Mouse (Mus musculus) heart, adult 2 months (tissue): ENCODE results near the gene Trio. TPM values are rescaled to one million over a fixed set of nuclear protein-coding genes. Genes with fewer than 3 reads are reported as not detected.

ENCODE experiments used
- DNase-seq, 2 experiments: peaks; one replicate each; pipeline ENCODE4 v3.0.0; 2021
- H3K27ac ChIP-seq: fragments of 200-600 bp; 2 replicates; pipeline ENCODE4 v1.8.1; 2022
- H3K27me3 ChIP-seq: fragments of 200-500 bp; 2 replicates; pipeline ENCODE4 v1.6.1; 2012; ENCODE audit warnings: mild to moderate bottlenecking, low read length, inconsistent platforms, mixed read lengths; ENCODE audit not compliant: control insufficient read depth, insufficient read depth
- H3K36me3 ChIP-seq: fragments of 200-500 bp; 2 replicates; pipeline ENCODE4 v1.6.1; 2012; ENCODE audit warnings: low read length, inconsistent platforms; ENCODE audit not compliant: control insufficient read depth, insufficient read depth
- H3K4me1 ChIP-seq: fragments of 200-500 bp; 2 replicates; pipeline ENCODE4 v1.6.1; 2011; ENCODE audit warnings: low read length; ENCODE audit not compliant: control insufficient read depth, insufficient read depth
- H3K4me3 ChIP-seq: fragments of 200-600 bp; 2 replicates; pipeline ENCODE4 v1.8.1; 2022
- H3K79me2 ChIP-seq: fragments of 200-500 bp; replicated peaks from 2 replicates; pipeline ENCODE4 v1.6.1; 2012; ENCODE audit warnings: mild to moderate bottlenecking, inconsistent platforms, low read length, moderate library complexity, mixed read lengths; ENCODE audit not compliant: control insufficient read depth, insufficient read depth
- H3K9ac ChIP-seq: fragments of 200-500 bp; 2 replicates; pipeline ENCODE4 v1.6.1; 2012; ENCODE audit warnings: low read depth, mild to moderate bottlenecking, control low read depth, inconsistent platforms, low read length, mixed read lengths
- CTCF ChIP-seq: fragments of 200-600 bp; IDR thresholded peaks from 2 replicates; pipeline ENCODE4 v1.8.1; 2022; ENCODE audit warnings: antibody characterized with exemption, mild to moderate bottlenecking, moderate library complexity
- EP300 ChIP-seq: fragments of 200-500 bp; IDR thresholded peaks from 2 replicates; pipeline ENCODE4 v1.6.1; 2011; ENCODE audit warnings: low read depth, low read length, control low read depth; ENCODE audit not compliant: insufficient read depth
- POLR2A ChIP-seq: fragments of 200-500 bp; IDR thresholded peaks from 2 replicates; pipeline ENCODE4 v1.6.1; 2011; ENCODE audit warnings: mild to moderate bottlenecking, low read depth, low read length, control low read depth; ENCODE audit not compliant: insufficient read depth
- WGBS: fragments of 180-500 bp; shearing (Covaris S2); methylation state at CpG from one replicate; pipeline ENCODE4 v1.1.7; 2018; 5-methylcytosine and 5-hydroxymethylcytosine counted together
- intact Hi-C: fragments of 180-260 bp; cut with DNase I; formaldehyde crosslinking; loops from one replicate; pipeline ENCODE4 v1.15.1; 2025
- polyA plus RNA-seq: library from polyadenylated mRNA; depleted of rRNA; stranded (reverse); fragments of >200 nt; gene quantifications from 2 replicates; pipeline ENCODE4 v1.2.3, GENCODE M21; 2012
- total RNA-seq, 2 experiments: library from RNA; stranded (reverse); gene quantifications; 2 replicates each; pipeline ENCODE4 v1.2.3; 2021

Gene Trio
- total and polyA plus RNA-seq, 3 experiments: 28.0 to 44.2 (median 33.8) TPM

DNA sequence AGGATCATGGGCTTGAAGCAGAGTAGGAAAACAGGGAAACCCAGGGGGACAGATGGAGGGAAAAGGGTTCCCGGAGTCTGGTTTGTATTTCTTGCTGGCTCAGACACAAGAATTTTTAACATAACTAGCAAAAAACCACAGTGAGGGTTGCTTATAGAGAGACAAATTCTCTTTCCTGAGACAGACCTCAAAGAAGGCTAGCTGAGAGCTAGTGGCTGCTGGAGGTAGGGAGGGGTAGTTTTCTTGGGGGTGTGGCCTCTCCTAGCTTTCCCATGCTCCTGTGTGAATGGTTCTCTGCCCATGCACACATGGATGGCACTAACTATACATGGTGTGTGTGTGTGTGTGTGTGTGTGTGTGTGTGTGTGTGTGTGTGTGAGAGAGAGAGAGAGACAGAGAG, 265.0 kb downstream of the Trio start:
- WGBS: 84% methylated on average over 1 of the region's 1 CpGs
- Histone ChIP-seq H3K9ac (no peak overlapping the region), H3K4me3 (no peak overlapping the region), H3K36me3 (no peaks in the 10 kb centered on the region), H3K27ac (no peak overlapping the region), H3K79me2 (no peaks in the 10 kb centered on the region), H3K27me3 (no peaks in the 10 kb centered on the region), H3K4me1 (no peaks in the 10 kb centered on the region)
- DNase-seq: no peak
- no peak for TF ChIP-seq POLR2A
- no peak for TF ChIP-seq CTCF
- no peak for TF ChIP-seq EP300
- intact Hi-C loops: no loop called here

- Histone ChIP-seq H3K27ac (no peak overlapping the region), H3K27me3 (no peaks in the 10 kb centered on the region), H3K4me1 (no peaks in the 10 kb centered on the region), H3K79me2 (no peaks in the 10 kb centered on the region), H3K36me3 (no peaks in the 10 kb centered on the region), H3K4me3 (no peak overlapping the region), H3K9ac (no peak overlapping the region)
- no peak for DNase-seq
- WGBS: 79% methylated on average over 5 of the region's 5 CpGs
- intact Hi-C loops: loop anchor here (10.0 kb wide), 1 partner anchor 425 kb away; no protein-coding TSS in a partner anchor
- no peak for TF ChIP-seq EP300
- no peak for TF ChIP-seq POLR2A
- TF ChIP-seq CTCF: no peak
Observed at GRCm38 (mm10) chr15:27759890-27760289, 265.8 kb downstream of the Trio start.

DNA sequence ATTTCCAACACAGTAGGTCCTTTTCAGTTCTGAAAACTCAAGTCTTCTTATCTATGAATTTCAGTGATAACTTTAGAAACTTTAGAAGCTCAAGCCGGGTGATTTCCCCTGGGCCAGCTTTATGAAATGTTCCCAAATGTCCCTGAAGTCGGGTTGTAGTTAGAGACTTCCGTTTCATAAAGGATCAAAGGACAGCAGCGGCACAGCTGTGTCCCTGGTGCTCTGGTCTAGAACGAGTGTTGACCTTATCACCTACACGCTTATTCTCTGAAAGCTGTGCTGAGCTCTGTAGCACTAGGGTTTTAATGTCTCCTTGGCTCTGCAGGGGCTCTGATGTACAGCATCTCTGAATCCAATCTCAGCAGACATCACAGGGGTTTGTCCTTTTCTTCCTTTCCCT, 267.0 kb downstream of the Trio start:
- Histone ChIP-seq H3K27me3 (no peaks in the 10 kb centered on the region), H3K9ac (no peak overlapping the region), H3K27ac (no peak overlapping the region), H3K36me3 (no peaks in the 10 kb centered on the region), H3K79me2 (no peaks in the 10 kb centered on the region), H3K4me3 (no peak overlapping the region), H3K4me1 (no peaks in the 10 kb centered on the region)
- 37% methylated on average over 6 of the region's 6 CpGs for WGBS
- intact Hi-C loops: loop anchor here (10.0 kb wide), 1 partner anchor 426 kb away; no protein-coding TSS in a partner anchor
- DNase-seq: no peak
- TF ChIP-seq EP300 (no peak), CTCF (no peak), POLR2A (no peak)

GRCm38 (mm10) chr15:27756426-27756825, 269.2 kb downstream of the Trio start:
- Histone ChIP-seq H3K9ac (no peak overlapping the region), H3K27me3 (no peaks in the 10 kb centered on the region), H3K27ac (no peak overlapping the region), H3K4me1 (no peaks in the 10 kb centered on the region), H3K79me2 (no peaks in the 10 kb centered on the region), H3K36me3 (no peaks in the 10 kb centered on the region), H3K4me3 (no peak overlapping the region)
- no peak for DNase-seq
- WGBS: 94% methylated on average over 11 of the region's 11 CpGs
- intact Hi-C loops: loop anchor here (10.0 kb wide), 1 partner anchor 428 kb away; no protein-coding TSS in a partner anchor
- TF ChIP-seq CTCF (no peak), POLR2A (no peak), EP300 (no peak)

DNA sequence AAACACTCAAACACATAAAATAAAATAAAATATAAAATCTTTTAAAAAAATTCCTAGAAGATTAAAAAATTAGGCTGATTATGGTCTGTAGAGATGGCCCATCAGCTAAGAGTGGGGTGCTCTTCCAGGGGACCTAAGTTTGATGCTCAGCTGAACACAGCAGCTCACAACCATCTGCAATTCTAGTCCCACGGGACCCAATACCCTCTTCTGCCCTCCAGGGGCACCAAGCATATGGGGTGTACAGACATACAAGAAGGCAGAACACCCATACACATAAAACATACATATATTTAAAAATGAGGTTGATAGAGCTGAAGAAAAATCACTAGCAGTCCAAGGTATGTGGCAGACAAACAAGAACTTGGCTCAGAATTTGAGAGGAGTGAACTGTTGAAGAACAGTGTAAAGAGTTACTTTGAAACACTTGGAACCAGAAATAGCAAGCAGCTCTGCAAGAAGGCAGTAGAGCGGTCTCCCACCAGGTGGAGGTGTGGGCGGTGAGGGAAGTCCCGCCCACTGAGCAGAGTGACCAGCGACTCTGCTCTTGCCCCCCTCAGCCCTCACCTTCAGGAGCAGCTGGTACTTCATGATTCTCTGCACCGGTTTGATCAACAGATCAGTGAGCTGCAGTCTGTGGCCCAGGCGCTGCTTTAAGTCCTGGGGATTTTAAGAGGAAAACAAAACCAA, 270.9 kb downstream of the Trio start:
- 85% methylated on average over 7 of the region's 7 CpGs for WGBS
- Histone ChIP-seq H3K9ac (no peak overlapping the region), H3K27ac (no peak overlapping the region), H3K4me3 (no peak overlapping the region), H3K27me3 (no peaks in the 10 kb centered on the region), H3K79me2 (no peaks in the 10 kb centered on the region), H3K36me3 (no peaks in the 10 kb centered on the region), H3K4me1 (no peaks in the 10 kb centered on the region)
- intact Hi-C loops: loop anchor here (5.0 to 10.0 kb wide), 2 partner anchors 53 to 430 kb away; no protein-coding TSS in a partner anchor
- TF ChIP-seq POLR2A (no peak), EP300 (no peak), CTCF (no peak)
- DNase-seq: no peak

GRCm38 (mm10) chr15:27753923-27754322, 271.7 kb downstream of the Trio start:
- H3K4me1 ChIP-seq: no peaks in the 10 kb centered on the region
- TF ChIP-seq POLR2A: no peak
- TF ChIP-seq EP300: no peak
- TF ChIP-seq CTCF: no peak
- H3K36me3 ChIP-seq: no peaks in the 10 kb centered on the region
- H3K79me2 ChIP-seq: no peaks in the 10 kb centered on the region
- H3K27me3 ChIP-seq: no peaks in the 10 kb centered on the region
- H3K27ac ChIP-seq: no peak overlapping the region
- H3K4me3 ChIP-seq: no peak overlapping the region
- WGBS: 71% methylated on average over 5 of the region's 5 CpGs
- intact Hi-C loops: loop anchor here (2.0 to 10.0 kb wide), 3 partner anchors 53 to 431 kb away; no protein-coding TSS in a partner anchor
- DNase-seq: no peak
- no peak overlapping the region for H3K9ac ChIP-seq
